Mouse (Mus musculus) cortical plate, adult 2 months (tissue): ENCODE measurements around the gene Hmgcr.

ENCODE experiments used
- CTCF ChIP-seq: fragments of 200-500 bp; IDR thresholded peaks from 2 replicates; pipeline ENCODE4 v1.5.1; 2011; ENCODE audit warnings: mild to moderate bottlenecking, control low read depth, low read length; ENCODE audit not compliant: insufficient read depth; ENCODE audit errors: extremely low read depth
- POLR2A ChIP-seq: fragments of 200-500 bp; IDR thresholded peaks from 2 replicates; pipeline ENCODE4 v1.6.1; 2011; ENCODE audit warnings: mild to moderate bottlenecking, low read length, control low read depth; ENCODE audit not compliant: insufficient read depth; ENCODE audit errors: extremely low read depth

DNA sequence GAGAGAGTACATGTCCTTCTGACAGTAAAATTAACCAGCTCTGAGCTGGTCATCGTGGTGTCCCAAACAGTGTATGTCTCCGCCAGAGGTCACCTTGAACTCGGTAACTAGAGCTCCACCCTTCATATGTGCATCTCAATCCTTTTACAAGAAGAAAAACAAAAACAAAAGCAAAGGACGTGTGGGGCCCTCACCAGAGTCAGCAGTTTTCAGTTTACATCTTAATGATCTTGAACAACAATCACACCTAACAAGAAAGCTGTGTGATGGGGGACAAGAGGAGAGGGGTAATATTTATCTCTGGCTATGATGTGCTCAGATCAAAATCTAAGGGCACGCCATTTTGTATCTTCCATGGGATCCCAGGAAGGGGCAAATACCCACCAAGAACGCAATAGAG, 5.0 kb upstream of the Hmgcr start:
- TF ChIP-seq POLR2A: no peak
- no peak for TF ChIP-seq CTCF
